Mouse (Mus musculus) MEL (cell line): ENCODE results near the gene Uchl3. TPM values are rescaled to one million over a fixed set of nuclear protein-coding genes. Genes with fewer than 3 reads are reported as not detected.

Source experiments
- DNase-seq: peaks from one replicate; pipeline ENCODE4 v3.0.0; 2011; ENCODE audit warnings: low read depth, low spot score
- H3K27ac ChIP-seq: 2 replicates; pipeline ENCODE4 v1.5.1; 2012; ENCODE audit warnings: low read depth, mild to moderate bottlenecking, control low read depth, low read length, moderate library complexity; ENCODE audit not compliant: control insufficient read depth
- H3K27me3 ChIP-seq, 2 experiments: fragments of 150-350 bp in 1 of 2; sonication (generic) in 1 of 2; 2 replicates each; pipeline ENCODE4 v1.6.1; 2012; ENCODE audit warnings: low read length in 2 of 2, mild to moderate bottlenecking in 2 of 2, improper control_type of control experiment in 1 of 2, moderate library complexity in 1 of 2; ENCODE audit not compliant: insufficient read depth in 2 of 2, control insufficient read depth in 1 of 2
- H3K36me3 ChIP-seq, 2 experiments: 2 replicates each; pipeline ENCODE4 v1.6.1; 2012 to 2014; ENCODE audit warnings: low read length in 2 of 2, improper control_type of control experiment in 1 of 2, inconsistent platforms in 1 of 2, mild to moderate bottlenecking in 1 of 2; ENCODE audit not compliant: insufficient read depth in 2 of 2, control insufficient read depth in 1 of 2
- H3K4me1 ChIP-seq, 2 experiments: fragments of 150-350 bp in 1 of 2; sonication (generic) in 1 of 2; 2 replicates each; pipeline ENCODE4 v1.6.1; 2012; ENCODE audit warnings: low read length in 2 of 2, improper control_type of control experiment in 1 of 2, mild to moderate bottlenecking in 1 of 2; ENCODE audit not compliant: insufficient read depth in 2 of 2, control insufficient read depth in 1 of 2
- H3K4me3 ChIP-seq, 2 experiments: fragments of 150-350 bp in 1 of 2; sonication (generic) in 1 of 2; 2 replicates each; pipeline ENCODE4 v1.5.1; 2012; ENCODE audit warnings: low read depth in 2 of 2, low read length in 2 of 2, mild to moderate bottlenecking in 2 of 2, moderate library complexity in 2 of 2, control low read depth in 1 of 2, improper control_type of control experiment in 1 of 2; ENCODE audit not compliant: control insufficient read depth in 1 of 2, insufficient read depth in 1 of 2
- H3K79me2 ChIP-seq: 2 replicates; pipeline ENCODE4 v1.6.1; 2012; ENCODE audit warnings: mild to moderate bottlenecking, low read length, moderate library complexity; ENCODE audit not compliant: control insufficient read depth, poor library complexity, insufficient read depth
- H3K9ac ChIP-seq: 2 replicates; pipeline ENCODE4 v1.6.1; 2012; ENCODE audit warnings: low read depth, mild to moderate bottlenecking, control low read depth, low read length, moderate library complexity; ENCODE audit not compliant: control insufficient read depth, poor library complexity, severe bottlenecking
- H3K9me3 ChIP-seq: fragments of 150-350 bp; sonication (generic); replicated peaks from 2 replicates; pipeline ENCODE4 v1.6.1; 2012; ENCODE audit warnings: mild to moderate bottlenecking, low read length, improper control_type of control experiment, moderate library complexity; ENCODE audit not compliant: insufficient read depth
- CHD1 ChIP-seq: IDR thresholded peaks from 2 replicates; pipeline ENCODE4 v1.6.1; 2012; ENCODE audit warnings: low read depth, mild to moderate bottlenecking, inconsistent platforms, low read length, improper control_type of control experiment
- CTCF ChIP-seq, 3 experiments: IDR thresholded peaks in 2 of 3; conservative IDR thresholded peaks in 1 of 3; 2 replicates each; pipeline ENCODE4 v1.5.1; 2011 to 2012; ENCODE audit warnings: low read length in 3 of 3, low read depth in 2 of 3, mild to moderate bottlenecking in 2 of 3, improper control_type of control experiment in 1 of 3, inconsistent platforms in 1 of 3, mixed read lengths in 1 of 3, moderate library complexity in 1 of 3; ENCODE audit not compliant: control insufficient read depth in 1 of 3, insufficient read depth in 1 of 3, poor library complexity in 1 of 3, severe bottlenecking in 1 of 3
- ELF1 ChIP-seq: IDR thresholded peaks from 2 replicates; pipeline ENCODE4 v1.6.1; 2014; ENCODE audit warnings: low read depth, mild to moderate bottlenecking, inconsistent platforms, low read length, improper control_type of control experiment, moderate library complexity
- ETS1 ChIP-seq: IDR thresholded peaks from 2 replicates; pipeline ENCODE4 v1.6.1; 2012; ENCODE audit warnings: low read depth, mild to moderate bottlenecking, inconsistent platforms, low read length, improper control_type of control experiment, moderate library complexity
- HCFC1 ChIP-seq: IDR thresholded peaks from 2 replicates; pipeline ENCODE4 v1.6.1; 2012; ENCODE audit warnings: low read depth, mild to moderate bottlenecking, inconsistent platforms, low read length, improper control_type of control experiment, moderate library complexity
- KAT2A ChIP-seq: conservative IDR thresholded peaks from 2 replicates; pipeline ENCODE4 v1.6.1; 2012; ENCODE audit warnings: low read depth, low read length, improper control_type of control experiment, inconsistent platforms
- MAZ ChIP-seq: IDR thresholded peaks from 2 replicates; pipeline ENCODE4 v1.6.1; 2012; ENCODE audit warnings: low read depth, mild to moderate bottlenecking, inconsistent platforms, low read length, improper control_type of control experiment
- MYB ChIP-seq: IDR thresholded peaks from 2 replicates; pipeline ENCODE4 v1.6.1; 2011; ENCODE audit warnings: mild to moderate bottlenecking, low read depth, low read length, improper control_type of control experiment
- NELFE ChIP-seq: IDR thresholded peaks from 2 replicates; pipeline ENCODE4 v1.6.1; 2011; ENCODE audit warnings: low read depth, low read length, improper control_type of control experiment
- NRF1 ChIP-seq: IDR thresholded peaks from 2 replicates; pipeline ENCODE4 v1.6.1; 2014; ENCODE audit warnings: low read depth, mild to moderate bottlenecking, inconsistent platforms, low read length, improper control_type of control experiment, moderate library complexity; ENCODE audit not compliant: poor library complexity, insufficient read depth, severe bottlenecking
- POLR2AphosphoS2 ChIP-seq: IDR thresholded peaks from 2 replicates; pipeline ENCODE4 v1.6.1; 2011; ENCODE audit warnings: low read length, improper control_type of control experiment
- SMC3 ChIP-seq: IDR thresholded peaks from 2 replicates; pipeline ENCODE4 v1.6.1; 2011; ENCODE audit warnings: low read depth, low read length, improper control_type of control experiment
- TAL1 ChIP-seq: IDR thresholded peaks from 2 replicates; pipeline ENCODE4 v1.6.1; 2012; ENCODE audit warnings: mild to moderate bottlenecking, inconsistent platforms, low read length, moderate library complexity, mixed read lengths
- TBP ChIP-seq: IDR thresholded peaks from 2 replicates; pipeline ENCODE4 v1.8.0; 2011; ENCODE audit warnings: low read depth, low read length, improper control_type of control experiment
- USF2 ChIP-seq, 2 experiments: IDR thresholded peaks; 2 replicates each; pipeline ENCODE4 v1.6.1; 2011 to 2012; ENCODE audit warnings: improper control_type of control experiment in 2 of 2, low read length in 2 of 2, borderline replicate concordance in 1 of 2, inconsistent platforms in 1 of 2, low read depth in 1 of 2, mild to moderate bottlenecking in 1 of 2; ENCODE audit not compliant: insufficient read depth in 1 of 2
- ZKSCAN1 ChIP-seq: IDR thresholded peaks from 2 replicates; pipeline ENCODE4 v1.6.1; 2012; ENCODE audit warnings: low read depth, mild to moderate bottlenecking, inconsistent platforms, low read length, improper control_type of control experiment, moderate library complexity
- polyA plus RNA-seq, 2 experiments: library from polyadenylated mRNA; stranded (reverse) in 1 of 2; unstranded in 1 of 2; fragments of >175 nt in 1 of 2; fragments of >200 nt in 1 of 2; gene quantifications; 2 replicates each; pipeline versions ENCODE4 v1.2.1 to v1.2.4; 2012; ENCODE audit warnings: low replicate concordance in 2 of 2, low read depth in 1 of 2; ENCODE audit not compliant: insufficient read length in 2 of 2, insufficient read depth in 1 of 2, missing spikeins in 1 of 2
- total RNA-seq: library from RNA; depleted of rRNA; stranded (reverse); fragments of 300-350 nt; gene quantifications from 2 replicates; pipeline ENCODE4 v1.2.3, GENCODE M21; 2012

The Uchl3 gene
- total and polyA plus RNA-seq, 3 experiments: 57.8 to 59.1 TPM; not detected in 1

- Histone ChIP-seq H3K4me1 (no peaks in the 10 kb centered on the region), H3K79me2 (no peaks in the 10 kb centered on the region), H3K9me3 (no peaks in the 10 kb centered on the region), H3K9ac (no peak overlapping the region), H3K36me3 (no peaks in the 10 kb centered on the region), H3K27ac (no peak overlapping the region), H3K4me3 (no peak overlapping the region), H3K27me3 (no peaks in the 10 kb centered on the region; a peak in 1 of 4 replicates)
- TF ChIP-seq SMC3 (peak; percentile 25), CTCF (IDR thresholded peaks at IDR 0.05 in 2 of 3, conservative IDR thresholded peaks at IDR 0.05 in 1 of 3; ENCODE audit: control insufficient read depth in 1 of 3, insufficient read depth in 1 of 3, low read depth in 2 of 3, low read length in 3 of 3, poor library complexity in 1 of 3, severe bottlenecking in 1 of 3) (peak in 1 of 3 experiments; percentile 17; a peak in 1 of 6 replicates), USF2 (IDR thresholded peaks at IDR 0.05; ENCODE audit: borderline replicate concordance in 1 of 2, insufficient read depth in 1 of 2, low read depth in 1 of 2, low read length in 2 of 2) (no peak), TBP (no peak)
- peak; percentile 15 for DNase-seq
Measured at GRCm38 (mm10) chr14:101617680-101618079, 36.1 kb upstream of the Uchl3 start.

DNA sequence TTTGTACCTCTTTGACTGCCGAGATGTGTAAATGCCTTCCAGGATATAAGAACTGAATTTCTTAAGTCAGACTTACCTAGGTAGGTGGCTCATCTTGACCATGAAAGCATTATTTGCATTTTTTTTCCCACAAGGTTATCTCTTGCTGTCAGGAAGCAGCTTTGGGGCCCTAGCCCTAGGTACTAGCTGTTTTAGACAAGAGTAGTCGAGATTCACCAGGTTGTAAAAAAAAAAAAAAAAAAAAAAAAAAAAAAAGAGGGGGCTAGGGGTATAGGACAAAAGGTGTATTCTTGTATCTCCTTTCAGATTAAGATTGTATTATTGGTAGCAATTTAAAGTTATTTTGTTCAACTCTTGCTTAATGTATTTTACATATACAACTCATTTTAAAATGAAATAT lies 23.2 kb upstream of the Uchl3 start:
- no peaks in the 10 kb centered on the region for H3K79me2 ChIP-seq

GRCm38 (mm10) chr14:101635765-101636164 lies 18.0 kb upstream of the Uchl3 start:
- peaks cover 2 to 9% of the 10 kb centered on the region in 2 experiments; a peak in 3 of 4 replicates for H3K36me3 ChIP-seq

More for the DNA sequence above, 23.2 kb upstream of the Uchl3 start:
- Histone ChIP-seq H3K4me3 (no peak overlapping the region), H3K27me3 (no peaks in the 10 kb centered on the region), H3K9ac (no peak overlapping the region), H3K9me3 (no peaks in the 10 kb centered on the region), H3K36me3 (peaks cover 0 to 2% of the 10 kb centered on the region in 2 experiments; a peak in 1 of 4 replicates)
- DNase-seq: no peak
- TF ChIP-seq HCFC1 (no peak), CHD1 (no peak), KAT2A (no peak), MAZ (no peak), ETS1 (no peak), NRF1 (no peak), MYB (no peak), POLR2AphosphoS2 (no peak), ZKSCAN1 (no peak), TBP (no peak), ELF1 (no peak)
- TF ChIP-seq, all 39 proteins: peak for 0
- no peak overlapping the region for H3K27ac ChIP-seq
- H3K4me1 ChIP-seq: no peaks in the 10 kb centered on the region

More at GRCm38 (mm10) chr14:101635765-101636164, 18.0 kb upstream of the Uchl3 start:
- H3K27me3 ChIP-seq: no peaks in the 10 kb centered on the region
- H3K9ac ChIP-seq: no peak overlapping the region
- TF ChIP-seq CTCF (IDR thresholded peaks at IDR 0.05 in 2 of 3, conservative IDR thresholded peaks at IDR 0.05 in 1 of 3; ENCODE audit: control insufficient read depth in 1 of 3, insufficient read depth in 1 of 3, low read depth in 2 of 3, low read length in 3 of 3, poor library complexity in 1 of 3, severe bottlenecking in 1 of 3) (peak in 1 of 3 experiments; percentile 6; a peak in 1 of 6 replicates), NELFE (no peak), TAL1 (no peak)
- H3K4me1 ChIP-seq: peaks cover 0 to 2% of the 10 kb centered on the region in 2 experiments; a peak in 1 of 4 replicates
- no peaks in the 10 kb centered on the region for H3K9me3 ChIP-seq
- no peak for DNase-seq
- no peak overlapping the region for H3K4me3 ChIP-seq
- H3K27ac ChIP-seq: no peak overlapping the region
- H3K79me2 ChIP-seq: peaks cover 9% of the 10 kb centered on the region
